Mouse (Mus musculus) MEL (cell line): ENCODE measurements around the gene Zic3. TPM values are rescaled to one million over a fixed set of nuclear protein-coding genes. Genes with fewer than 3 reads are reported as not detected.

Source experiments
- DNase-seq: peaks from one replicate; pipeline ENCODE4 v3.0.0; 2011; ENCODE audit warnings: low read depth, low spot score
- H3K27ac ChIP-seq: 2 replicates; pipeline ENCODE4 v1.5.1; 2012; ENCODE audit warnings: low read depth, mild to moderate bottlenecking, control low read depth, low read length, moderate library complexity; ENCODE audit not compliant: control insufficient read depth
- H3K27me3 ChIP-seq, 2 experiments: fragments of 150-350 bp in 1 of 2; sonication (generic) in 1 of 2; 2 replicates each; pipeline ENCODE4 v1.6.1; 2012; ENCODE audit warnings: low read length in 2 of 2, mild to moderate bottlenecking in 2 of 2, improper control_type of control experiment in 1 of 2, moderate library complexity in 1 of 2; ENCODE audit not compliant: insufficient read depth in 2 of 2, control insufficient read depth in 1 of 2
- H3K36me3 ChIP-seq, 2 experiments: 2 replicates each; pipeline ENCODE4 v1.6.1; 2012 to 2014; ENCODE audit warnings: low read length in 2 of 2, improper control_type of control experiment in 1 of 2, inconsistent platforms in 1 of 2, mild to moderate bottlenecking in 1 of 2; ENCODE audit not compliant: insufficient read depth in 2 of 2, control insufficient read depth in 1 of 2
- H3K4me1 ChIP-seq, 2 experiments: fragments of 150-350 bp in 1 of 2; sonication (generic) in 1 of 2; 2 replicates each; pipeline ENCODE4 v1.6.1; 2012; ENCODE audit warnings: low read length in 2 of 2, improper control_type of control experiment in 1 of 2, mild to moderate bottlenecking in 1 of 2; ENCODE audit not compliant: insufficient read depth in 2 of 2, control insufficient read depth in 1 of 2
- H3K4me3 ChIP-seq, 2 experiments: fragments of 150-350 bp in 1 of 2; sonication (generic) in 1 of 2; 2 replicates each; pipeline ENCODE4 v1.5.1; 2012; ENCODE audit warnings: low read depth in 2 of 2, low read length in 2 of 2, mild to moderate bottlenecking in 2 of 2, moderate library complexity in 2 of 2, control low read depth in 1 of 2, improper control_type of control experiment in 1 of 2; ENCODE audit not compliant: control insufficient read depth in 1 of 2, insufficient read depth in 1 of 2
- H3K79me2 ChIP-seq: 2 replicates; pipeline ENCODE4 v1.6.1; 2012; ENCODE audit warnings: mild to moderate bottlenecking, low read length, moderate library complexity; ENCODE audit not compliant: control insufficient read depth, poor library complexity, insufficient read depth
- H3K9ac ChIP-seq: 2 replicates; pipeline ENCODE4 v1.6.1; 2012; ENCODE audit warnings: low read depth, mild to moderate bottlenecking, control low read depth, low read length, moderate library complexity; ENCODE audit not compliant: control insufficient read depth, poor library complexity, severe bottlenecking
- H3K9me3 ChIP-seq: fragments of 150-350 bp; sonication (generic); replicated peaks from 2 replicates; pipeline ENCODE4 v1.6.1; 2012; ENCODE audit warnings: mild to moderate bottlenecking, low read length, improper control_type of control experiment, moderate library complexity; ENCODE audit not compliant: insufficient read depth
- BHLHE40 ChIP-seq: IDR thresholded peaks from 2 replicates; pipeline ENCODE4 v1.6.1; 2012; ENCODE audit warnings: low read depth, mild to moderate bottlenecking, inconsistent platforms, low read length, improper control_type of control experiment, borderline replicate concordance
- CHD1 ChIP-seq: IDR thresholded peaks from 2 replicates; pipeline ENCODE4 v1.6.1; 2012; ENCODE audit warnings: low read depth, mild to moderate bottlenecking, inconsistent platforms, low read length, improper control_type of control experiment
- E2F4 ChIP-seq: IDR thresholded peaks from 2 replicates; pipeline ENCODE4 v1.6.1; 2011; ENCODE audit warnings: low read depth, low read length, improper control_type of control experiment, borderline replicate concordance
- ELF1 ChIP-seq: IDR thresholded peaks from 2 replicates; pipeline ENCODE4 v1.6.1; 2014; ENCODE audit warnings: low read depth, mild to moderate bottlenecking, inconsistent platforms, low read length, improper control_type of control experiment, moderate library complexity
- ETS1 ChIP-seq: IDR thresholded peaks from 2 replicates; pipeline ENCODE4 v1.6.1; 2012; ENCODE audit warnings: low read depth, mild to moderate bottlenecking, inconsistent platforms, low read length, improper control_type of control experiment, moderate library complexity
- GABPA ChIP-seq: IDR thresholded peaks from 2 replicates; pipeline ENCODE4 v1.6.1; 2012; ENCODE audit warnings: low read depth, mild to moderate bottlenecking, inconsistent platforms, low read length, improper control_type of control experiment, moderate library complexity
- HCFC1 ChIP-seq: IDR thresholded peaks from 2 replicates; pipeline ENCODE4 v1.6.1; 2012; ENCODE audit warnings: low read depth, mild to moderate bottlenecking, inconsistent platforms, low read length, improper control_type of control experiment, moderate library complexity
- KAT2A ChIP-seq: conservative IDR thresholded peaks from 2 replicates; pipeline ENCODE4 v1.6.1; 2012; ENCODE audit warnings: low read depth, low read length, improper control_type of control experiment, inconsistent platforms
- MAFK ChIP-seq: IDR thresholded peaks from 2 replicates; pipeline ENCODE4 v1.6.1; 2011; ENCODE audit warnings: low read depth, mild to moderate bottlenecking, low read length, improper control_type of control experiment, borderline replicate concordance
- MEF2A ChIP-seq: IDR thresholded peaks from 2 replicates; pipeline ENCODE4 v1.6.1; 2014; ENCODE audit warnings: low read depth, mild to moderate bottlenecking, inconsistent platforms, low read length, improper control_type of control experiment; ENCODE audit not compliant: poor library complexity, insufficient replicate concordance, severe bottlenecking; ENCODE audit errors: extremely low read depth
- MYB ChIP-seq: IDR thresholded peaks from 2 replicates; pipeline ENCODE4 v1.6.1; 2011; ENCODE audit warnings: mild to moderate bottlenecking, low read depth, low read length, improper control_type of control experiment
- MYC ChIP-seq: IDR thresholded peaks from 2 replicates; pipeline ENCODE4 v1.6.1; 2011; ENCODE audit warnings: low read depth, mild to moderate bottlenecking, low read length, improper control_type of control experiment, moderate library complexity
- NELFE ChIP-seq: IDR thresholded peaks from 2 replicates; pipeline ENCODE4 v1.6.1; 2011; ENCODE audit warnings: low read depth, low read length, improper control_type of control experiment
- NRF1 ChIP-seq: IDR thresholded peaks from 2 replicates; pipeline ENCODE4 v1.6.1; 2014; ENCODE audit warnings: low read depth, mild to moderate bottlenecking, inconsistent platforms, low read length, improper control_type of control experiment, moderate library complexity; ENCODE audit not compliant: poor library complexity, insufficient read depth, severe bottlenecking
- POLR2AphosphoS2 ChIP-seq: IDR thresholded peaks from 2 replicates; pipeline ENCODE4 v1.6.1; 2011; ENCODE audit warnings: low read length, improper control_type of control experiment
- RCOR1 ChIP-seq: IDR thresholded peaks from 2 replicates; pipeline ENCODE4 v1.6.1; 2012; ENCODE audit warnings: low read depth, mild to moderate bottlenecking, inconsistent platforms, low read length, improper control_type of control experiment
- TBP ChIP-seq: IDR thresholded peaks from 2 replicates; pipeline ENCODE4 v1.8.0; 2011; ENCODE audit warnings: low read depth, low read length, improper control_type of control experiment
- UBTF ChIP-seq: IDR thresholded peaks from 2 replicates; pipeline ENCODE4 v1.6.1; 2012; ENCODE audit warnings: low read depth, mild to moderate bottlenecking, inconsistent platforms, low read length, improper control_type of control experiment, moderate library complexity, borderline replicate concordance; ENCODE audit not compliant: insufficient read depth
- USF1 ChIP-seq: IDR thresholded peaks from 2 replicates; pipeline ENCODE4 v1.6.1; 2014; ENCODE audit warnings: low read depth, mild to moderate bottlenecking, inconsistent platforms, low read length, improper control_type of control experiment, moderate library complexity
- USF2 ChIP-seq, 2 experiments: IDR thresholded peaks; 2 replicates each; pipeline ENCODE4 v1.6.1; 2011 to 2012; ENCODE audit warnings: improper control_type of control experiment in 2 of 2, low read length in 2 of 2, borderline replicate concordance in 1 of 2, inconsistent platforms in 1 of 2, low read depth in 1 of 2, mild to moderate bottlenecking in 1 of 2; ENCODE audit not compliant: insufficient read depth in 1 of 2
- ZC3H11A ChIP-seq: IDR thresholded peaks from 2 replicates; pipeline ENCODE4 v1.6.1; 2012; ENCODE audit warnings: low read depth, mild to moderate bottlenecking, inconsistent platforms, low read length, improper control_type of control experiment
- ZKSCAN1 ChIP-seq: IDR thresholded peaks from 2 replicates; pipeline ENCODE4 v1.6.1; 2012; ENCODE audit warnings: low read depth, mild to moderate bottlenecking, inconsistent platforms, low read length, improper control_type of control experiment, moderate library complexity
- ZMIZ1 ChIP-seq: IDR thresholded peaks from 2 replicates; pipeline ENCODE4 v1.6.1; 2012; ENCODE audit warnings: low read depth, mild to moderate bottlenecking, inconsistent platforms, low read length, improper control_type of control experiment, moderate library complexity
- ZNF384 ChIP-seq: IDR thresholded peaks from 2 replicates; pipeline ENCODE4 v1.6.1; 2012; ENCODE audit warnings: low read depth, mild to moderate bottlenecking, inconsistent platforms, low read length, improper control_type of control experiment
- polyA plus RNA-seq, 2 experiments: library from polyadenylated mRNA; stranded (reverse) in 1 of 2; unstranded in 1 of 2; fragments of >175 nt in 1 of 2; fragments of >200 nt in 1 of 2; gene quantifications; 2 replicates each; pipeline versions ENCODE4 v1.2.1 to v1.2.4; 2012; ENCODE audit warnings: low replicate concordance in 2 of 2, low read depth in 1 of 2; ENCODE audit not compliant: insufficient read length in 2 of 2, insufficient read depth in 1 of 2, missing spikeins in 1 of 2
- total RNA-seq: library from RNA; depleted of rRNA; stranded (reverse); fragments of 300-350 nt; gene quantifications from 2 replicates; pipeline ENCODE4 v1.2.3, GENCODE M21; 2012

The Zic3 gene
- total and polyA plus RNA-seq, 3 experiments: not detected

- Histone ChIP-seq H3K4me1 (no peaks in the 10 kb centered on the region), H3K27ac (no peak overlapping the region), H3K9me3 (no peaks in the 10 kb centered on the region), H3K79me2 (no peaks in the 10 kb centered on the region), H3K36me3 (no peaks in the 10 kb centered on the region), H3K27me3 (no peaks in the 10 kb centered on the region), H3K4me3 (no peak overlapping the region), H3K9ac (no peak overlapping the region)
- DNase-seq: no peak
- TF ChIP-seq ZKSCAN1 (no peak), POLR2AphosphoS2 (no peak), TBP (no peak), CHD1 (no peak), NELFE (no peak), KAT2A (no peak), ELF1 (no peak), USF2 (IDR thresholded peaks at IDR 0.05; ENCODE audit: borderline replicate concordance in 1 of 2, insufficient read depth in 1 of 2, low read depth in 1 of 2, low read length in 2 of 2) (no peak), E2F4 (no peak), MYC (no peak)
Observed at GRCm38 (mm10) chrX:58028082-58028481, 5.6 kb downstream of the Zic3 start.

- Histone ChIP-seq H3K4me3 (no peak overlapping the region), H3K79me2 (no peaks in the 10 kb centered on the region), H3K4me1 (no peaks in the 10 kb centered on the region), H3K27ac (no peak overlapping the region), H3K9ac (no peak overlapping the region), H3K27me3 (no peaks in the 10 kb centered on the region), H3K36me3 (no peaks in the 10 kb centered on the region), H3K9me3 (no peaks in the 10 kb centered on the region)
- no peak for TF ChIP-seq HCFC1
- no peak for TF ChIP-seq MYB
- no peak for TF ChIP-seq ZNF384
- no peak for TF ChIP-seq RCOR1
- no peak for TF ChIP-seq ZMIZ1
- no peak for TF ChIP-seq MAFK
- TF ChIP-seq MYC: no peak
- no peak for TF ChIP-seq NRF1
- no peak for TF ChIP-seq ETS1
- no peak for TF ChIP-seq USF1
- TF ChIP-seq MEF2A: no peak
- TF ChIP-seq CHD1: no peak
- TF ChIP-seq BHLHE40: no peak
- no peak for TF ChIP-seq TBP
- no peak for TF ChIP-seq UBTF
- no peak for TF ChIP-seq USF2 (IDR thresholded peaks at IDR 0.05; ENCODE audit: borderline replicate concordance in 1 of 2, insufficient read depth in 1 of 2, low read depth in 1 of 2, low read length in 2 of 2)
- no peak for TF ChIP-seq GABPA
- TF ChIP-seq ZC3H11A: no peak
- no peak for DNase-seq
Observed at GRCm38 (mm10) chrX:58028858-58029257, 6.4 kb downstream of the Zic3 start.
